Mouse (Mus musculus) ES-E14 (cell line): ENCODE results near the gene Rbm3.

ENCODE experiments used
- HCFC1 ChIP-seq: IDR thresholded peaks from 2 replicates; pipeline ENCODE4 v1.6.1; 2012; ENCODE audit warnings: low read length, inconsistent platforms, borderline replicate concordance; ENCODE audit not compliant: insufficient read depth
- MAFK ChIP-seq: IDR thresholded peaks from 2 replicates; pipeline ENCODE4 v1.6.1; 2014; ENCODE audit warnings: mild to moderate bottlenecking, low read depth, low read length, inconsistent platforms; ENCODE audit not compliant: insufficient read depth

DNA sequence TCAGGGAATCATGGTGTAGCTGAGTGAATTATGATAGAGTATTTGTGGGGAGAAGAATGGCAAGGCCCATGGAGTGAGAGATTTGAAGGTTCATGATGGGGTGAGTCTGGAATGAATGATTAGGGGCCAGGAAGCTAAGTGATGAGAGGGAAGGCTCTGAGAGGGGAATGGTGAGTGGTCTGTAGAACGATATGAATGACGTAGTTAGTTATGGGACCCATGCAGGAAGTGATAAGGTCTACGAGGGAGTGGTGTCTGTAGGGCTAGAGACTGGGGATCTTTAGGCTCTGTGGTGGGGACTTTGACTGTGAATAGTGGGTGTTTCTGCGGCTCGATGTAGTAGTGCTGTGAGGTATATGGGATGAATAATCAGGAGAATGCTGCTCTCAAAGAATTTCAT lies 34.0 kb upstream of the Rbm3 start:
- TF ChIP-seq MAFK (no peak), HCFC1 (no peak)
